Mouse (Mus musculus) MEL (cell line): ENCODE measurements around the gene Slc35g1. TPM values are rescaled to one million over a fixed set of nuclear protein-coding genes. Genes with fewer than 3 reads are reported as not detected.

Experiments
- DNase-seq: peaks from one replicate; pipeline ENCODE4 v3.0.0; 2011; ENCODE audit warnings: low read depth, low spot score
- H3K27ac ChIP-seq: 2 replicates; pipeline ENCODE4 v1.5.1; 2012; ENCODE audit warnings: low read depth, mild to moderate bottlenecking, control low read depth, low read length, moderate library complexity; ENCODE audit not compliant: control insufficient read depth
- H3K27me3 ChIP-seq, 2 experiments: fragments of 150-350 bp in 1 of 2; sonication (generic) in 1 of 2; 2 replicates each; pipeline ENCODE4 v1.6.1; 2012; ENCODE audit warnings: low read length in 2 of 2, mild to moderate bottlenecking in 2 of 2, improper control_type of control experiment in 1 of 2, moderate library complexity in 1 of 2; ENCODE audit not compliant: insufficient read depth in 2 of 2, control insufficient read depth in 1 of 2
- H3K36me3 ChIP-seq, 2 experiments: 2 replicates each; pipeline ENCODE4 v1.6.1; 2012 to 2014; ENCODE audit warnings: low read length in 2 of 2, improper control_type of control experiment in 1 of 2, inconsistent platforms in 1 of 2, mild to moderate bottlenecking in 1 of 2; ENCODE audit not compliant: insufficient read depth in 2 of 2, control insufficient read depth in 1 of 2
- H3K4me1 ChIP-seq, 2 experiments: fragments of 150-350 bp in 1 of 2; sonication (generic) in 1 of 2; 2 replicates each; pipeline ENCODE4 v1.6.1; 2012; ENCODE audit warnings: low read length in 2 of 2, improper control_type of control experiment in 1 of 2, mild to moderate bottlenecking in 1 of 2; ENCODE audit not compliant: insufficient read depth in 2 of 2, control insufficient read depth in 1 of 2
- H3K4me3 ChIP-seq, 2 experiments: fragments of 150-350 bp in 1 of 2; sonication (generic) in 1 of 2; 2 replicates each; pipeline ENCODE4 v1.5.1; 2012; ENCODE audit warnings: low read depth in 2 of 2, low read length in 2 of 2, mild to moderate bottlenecking in 2 of 2, moderate library complexity in 2 of 2, control low read depth in 1 of 2, improper control_type of control experiment in 1 of 2; ENCODE audit not compliant: control insufficient read depth in 1 of 2, insufficient read depth in 1 of 2
- H3K79me2 ChIP-seq: 2 replicates; pipeline ENCODE4 v1.6.1; 2012; ENCODE audit warnings: mild to moderate bottlenecking, low read length, moderate library complexity; ENCODE audit not compliant: control insufficient read depth, poor library complexity, insufficient read depth
- H3K9ac ChIP-seq: 2 replicates; pipeline ENCODE4 v1.6.1; 2012; ENCODE audit warnings: low read depth, mild to moderate bottlenecking, control low read depth, low read length, moderate library complexity; ENCODE audit not compliant: control insufficient read depth, poor library complexity, severe bottlenecking
- H3K9me3 ChIP-seq: fragments of 150-350 bp; sonication (generic); replicated peaks from 2 replicates; pipeline ENCODE4 v1.6.1; 2012; ENCODE audit warnings: mild to moderate bottlenecking, low read length, improper control_type of control experiment, moderate library complexity; ENCODE audit not compliant: insufficient read depth
- BHLHE40 ChIP-seq: IDR thresholded peaks from 2 replicates; pipeline ENCODE4 v1.6.1; 2012; ENCODE audit warnings: low read depth, mild to moderate bottlenecking, inconsistent platforms, low read length, improper control_type of control experiment, borderline replicate concordance
- CHD2 ChIP-seq: IDR thresholded peaks from 2 replicates; pipeline ENCODE4 v1.6.1; 2011; ENCODE audit warnings: low read length, improper control_type of control experiment
- CTCF ChIP-seq, 3 experiments: IDR thresholded peaks in 2 of 3; conservative IDR thresholded peaks in 1 of 3; 2 replicates each; pipeline ENCODE4 v1.5.1; 2011 to 2012; ENCODE audit warnings: low read length in 3 of 3, low read depth in 2 of 3, mild to moderate bottlenecking in 2 of 3, improper control_type of control experiment in 1 of 3, inconsistent platforms in 1 of 3, mixed read lengths in 1 of 3, moderate library complexity in 1 of 3; ENCODE audit not compliant: control insufficient read depth in 1 of 3, insufficient read depth in 1 of 3, poor library complexity in 1 of 3, severe bottlenecking in 1 of 3
- E2F4 ChIP-seq: IDR thresholded peaks from 2 replicates; pipeline ENCODE4 v1.6.1; 2011; ENCODE audit warnings: low read depth, low read length, improper control_type of control experiment, borderline replicate concordance
- ELF1 ChIP-seq: IDR thresholded peaks from 2 replicates; pipeline ENCODE4 v1.6.1; 2014; ENCODE audit warnings: low read depth, mild to moderate bottlenecking, inconsistent platforms, low read length, improper control_type of control experiment, moderate library complexity
- EP300 ChIP-seq, 2 experiments: IDR thresholded peaks; 2 replicates each; pipeline ENCODE4 v1.6.1; 2011; ENCODE audit warnings: improper control_type of control experiment in 2 of 2, low read length in 2 of 2, low read depth in 1 of 2, mild to moderate bottlenecking in 1 of 2
- ETS1 ChIP-seq: IDR thresholded peaks from 2 replicates; pipeline ENCODE4 v1.6.1; 2012; ENCODE audit warnings: low read depth, mild to moderate bottlenecking, inconsistent platforms, low read length, improper control_type of control experiment, moderate library complexity
- KAT2A ChIP-seq: conservative IDR thresholded peaks from 2 replicates; pipeline ENCODE4 v1.6.1; 2012; ENCODE audit warnings: low read depth, low read length, improper control_type of control experiment, inconsistent platforms
- MAZ ChIP-seq: IDR thresholded peaks from 2 replicates; pipeline ENCODE4 v1.6.1; 2012; ENCODE audit warnings: low read depth, mild to moderate bottlenecking, inconsistent platforms, low read length, improper control_type of control experiment
- MXI1 ChIP-seq: IDR thresholded peaks from 2 replicates; pipeline ENCODE4 v1.6.1; 2011; ENCODE audit warnings: mild to moderate bottlenecking, low read depth, low read length, improper control_type of control experiment
- MYB ChIP-seq: IDR thresholded peaks from 2 replicates; pipeline ENCODE4 v1.6.1; 2011; ENCODE audit warnings: mild to moderate bottlenecking, low read depth, low read length, improper control_type of control experiment
- NELFE ChIP-seq: IDR thresholded peaks from 2 replicates; pipeline ENCODE4 v1.6.1; 2011; ENCODE audit warnings: low read depth, low read length, improper control_type of control experiment
- NRF1 ChIP-seq: IDR thresholded peaks from 2 replicates; pipeline ENCODE4 v1.6.1; 2014; ENCODE audit warnings: low read depth, mild to moderate bottlenecking, inconsistent platforms, low read length, improper control_type of control experiment, moderate library complexity; ENCODE audit not compliant: poor library complexity, insufficient read depth, severe bottlenecking
- POLR2A ChIP-seq, 2 experiments: IDR thresholded peaks; 2 replicates each; pipeline ENCODE4 v1.6.1; 2011 to 2012; ENCODE audit warnings: low read length in 2 of 2, mild to moderate bottlenecking in 2 of 2, control low read depth in 1 of 2, improper control_type of control experiment in 1 of 2, low read depth in 1 of 2, moderate library complexity in 1 of 2; ENCODE audit not compliant: control insufficient read depth in 1 of 2, insufficient read depth in 1 of 2, poor library complexity in 1 of 2
- POLR2AphosphoS5 ChIP-seq: IDR thresholded peaks from 2 replicates; pipeline ENCODE4 v1.6.1; 2012; ENCODE audit warnings: low read depth, borderline replicate concordance, mild to moderate bottlenecking, inconsistent platforms, low read length, moderate library complexity, mixed read lengths
- RAD21 ChIP-seq: IDR thresholded peaks from 2 replicates; pipeline ENCODE4 v1.6.1; 2011; ENCODE audit warnings: mild to moderate bottlenecking, low read depth, low read length, improper control_type of control experiment
- RCOR1 ChIP-seq: IDR thresholded peaks from 2 replicates; pipeline ENCODE4 v1.6.1; 2012; ENCODE audit warnings: low read depth, mild to moderate bottlenecking, inconsistent platforms, low read length, improper control_type of control experiment
- SIN3A ChIP-seq: IDR thresholded peaks from 2 replicates; pipeline ENCODE4 v1.6.1; 2012; ENCODE audit warnings: low read length, improper control_type of control experiment, inconsistent platforms
- TAL1 ChIP-seq: IDR thresholded peaks from 2 replicates; pipeline ENCODE4 v1.6.1; 2012; ENCODE audit warnings: mild to moderate bottlenecking, inconsistent platforms, low read length, moderate library complexity, mixed read lengths
- TBP ChIP-seq: IDR thresholded peaks from 2 replicates; pipeline ENCODE4 v1.8.0; 2011; ENCODE audit warnings: low read depth, low read length, improper control_type of control experiment
- UBTF ChIP-seq: IDR thresholded peaks from 2 replicates; pipeline ENCODE4 v1.6.1; 2012; ENCODE audit warnings: low read depth, mild to moderate bottlenecking, inconsistent platforms, low read length, improper control_type of control experiment, moderate library complexity, borderline replicate concordance; ENCODE audit not compliant: insufficient read depth
- USF2 ChIP-seq, 2 experiments: IDR thresholded peaks; 2 replicates each; pipeline ENCODE4 v1.6.1; 2011 to 2012; ENCODE audit warnings: improper control_type of control experiment in 2 of 2, low read length in 2 of 2, borderline replicate concordance in 1 of 2, inconsistent platforms in 1 of 2, low read depth in 1 of 2, mild to moderate bottlenecking in 1 of 2; ENCODE audit not compliant: insufficient read depth in 1 of 2
- ZC3H11A ChIP-seq: IDR thresholded peaks from 2 replicates; pipeline ENCODE4 v1.6.1; 2012; ENCODE audit warnings: low read depth, mild to moderate bottlenecking, inconsistent platforms, low read length, improper control_type of control experiment
- ZMIZ1 ChIP-seq: IDR thresholded peaks from 2 replicates; pipeline ENCODE4 v1.6.1; 2012; ENCODE audit warnings: low read depth, mild to moderate bottlenecking, inconsistent platforms, low read length, improper control_type of control experiment, moderate library complexity
- polyA plus RNA-seq, 2 experiments: library from polyadenylated mRNA; stranded (reverse) in 1 of 2; unstranded in 1 of 2; fragments of >175 nt in 1 of 2; fragments of >200 nt in 1 of 2; gene quantifications; 2 replicates each; pipeline versions ENCODE4 v1.2.1 to v1.2.4; 2012; ENCODE audit warnings: low replicate concordance in 2 of 2, low read depth in 1 of 2; ENCODE audit not compliant: insufficient read length in 2 of 2, insufficient read depth in 1 of 2, missing spikeins in 1 of 2
- total RNA-seq: library from RNA; depleted of rRNA; stranded (reverse); fragments of 300-350 nt; gene quantifications from 2 replicates; pipeline ENCODE4 v1.2.3, GENCODE M21; 2012; rRNA removed

Gene Slc35g1
- 17.7 and 19.0 TPM in 2 replicates for total RNA-seq
- polyA plus RNA-seq, result 10 to 100 TPM in 1 of 2 experiments, not detected in 1; 15.7 TPM

DNA sequence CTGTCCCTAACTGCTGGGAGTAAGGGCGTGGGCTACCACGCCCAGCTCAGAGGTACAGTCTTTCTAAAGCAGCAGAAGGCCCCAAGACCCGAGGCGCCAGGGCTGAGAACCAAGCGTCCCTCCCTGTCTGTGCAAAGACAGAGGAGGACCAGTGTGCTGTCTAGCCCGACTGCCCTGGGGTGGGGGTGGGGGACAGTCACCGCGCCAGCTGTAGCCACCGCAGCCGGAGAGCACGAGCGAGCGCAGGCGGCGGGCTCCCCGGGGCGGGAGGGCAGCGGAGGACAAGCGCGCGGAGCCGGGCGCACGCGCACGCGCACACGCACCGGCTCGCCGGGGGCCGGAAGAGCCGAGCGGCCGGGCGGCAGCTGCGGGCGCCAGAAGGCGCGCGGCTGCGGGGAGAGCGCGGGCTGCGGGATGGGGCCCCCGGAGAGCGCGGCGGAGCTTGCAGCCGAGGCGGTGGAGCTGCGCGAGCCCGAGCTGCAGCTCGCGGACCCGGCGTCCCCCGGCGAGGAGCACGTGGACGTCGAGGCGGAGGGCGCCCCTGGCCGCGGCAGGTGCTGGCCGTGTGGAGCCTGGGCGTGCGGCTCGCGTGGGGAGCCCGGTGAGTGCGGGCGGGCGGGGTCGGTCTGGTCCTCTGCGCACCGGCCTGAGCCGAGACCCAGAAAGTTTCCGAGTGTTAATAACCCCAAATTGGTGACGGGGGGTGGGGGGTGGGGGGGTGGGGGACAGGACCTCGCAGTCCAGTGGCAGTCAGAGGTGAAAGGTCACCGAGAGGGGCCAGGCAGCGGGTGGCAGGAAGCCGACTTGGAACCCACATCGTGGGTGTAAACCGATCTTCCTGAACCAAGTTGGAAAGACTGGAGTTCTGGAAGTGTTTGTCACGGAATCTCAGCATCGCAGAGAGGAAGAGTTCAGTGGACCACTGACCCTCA is at the start of gene Slc35g1:
Gene Slc35g1, plus strand, starts transcription at position 280 of the 932 bp plus-strand sequence.
- TF ChIP-seq ETS1 (0 out of 2 replicates have a peak, but pooled peaks have one; percentile 19), MXI1 (peak; percentile 66; the same call in 1 of the 2 replicates), KAT2A (no peak), CTCF (IDR thresholded peaks at IDR 0.05 in 2 of 3, conservative IDR thresholded peaks at IDR 0.05 in 1 of 3; ENCODE audit: control insufficient read depth in 1 of 3, insufficient read depth in 1 of 3, low read depth in 2 of 3, low read length in 3 of 3, poor library complexity in 1 of 3, severe bottlenecking in 1 of 3) (no peak), USF2 (IDR thresholded peaks at IDR 0.05; ENCODE audit: borderline replicate concordance in 1 of 2, insufficient read depth in 1 of 2, low read depth in 1 of 2, low read length in 2 of 2) (no peak), ELF1 (peak; percentile 42; the same call in 1 of the 2 replicates), TBP (0 out of 2 replicates have a peak, but pooled peaks have one; percentile 18), MYB (no peak), SIN3A (no peak; the same call in 1 of the 2 replicates), NRF1 (peak; percentile 76), EP300 (IDR thresholded peaks at IDR 0.05; ENCODE audit: low read depth in 1 of 2, low read length in 2 of 2) (no peak), ZC3H11A (no peak), CHD2 (no peak), E2F4 (no peak), BHLHE40 (peak; percentile 45; the same call in 1 of the 2 replicates), UBTF (peak; percentile 57; the same call in 1 of the 2 replicates), RAD21 (no peak), POLR2AphosphoS5 (no peak), NELFE (peak; percentile 63), MAZ (peak; percentile 82), RCOR1 (no peak), TAL1 (no peak), POLR2A (IDR thresholded peaks at IDR 0.05; ENCODE audit: control insufficient read depth in 1 of 2, insufficient read depth in 1 of 2, low read depth in 1 of 2, low read length in 2 of 2, poor library complexity in 1 of 2) (peak; percentile 69 to 93; a peak in 3 of 4 replicates), ZMIZ1 (0 out of 2 replicates have a peak, but pooled peaks have one; percentile 49)
- Histone ChIP-seq H3K27me3 (no peaks in the 10 kb centered on the region), H3K9me3 (no peaks in the 10 kb centered on the region), H3K79me2 (peaks cover 34% of the 10 kb centered on the region), H3K4me3 (peak within 1 kb of the TSS; percentile 84 to 96), H3K4me1 (peaks cover 2 to 19% of the 10 kb centered on the region in 2 experiments; a peak in 3 of 4 replicates), H3K27ac (peak within 1 kb of the TSS; percentile 68), H3K9ac (peak within 1 kb of the TSS; percentile 98), H3K36me3 (peaks cover 0 to 26% of the 10 kb centered on the region in 2 experiments; a peak in 3 of 4 replicates)
- DNase-seq, result peak; percentile 84
